Mouse (Mus musculus): ENCODE results near the gene Pmf1. TPM values are rescaled to one million over a fixed set of nuclear protein-coding genes. Genes with fewer than 3 reads are reported as not detected.
A peak's percentile ranks its signal among the peaks of the same experiment; 100 is the strongest.

Pmf1 gene
- polyA plus RNA-seq, 1 experiment from 2014 or later, result 152 TPM

GRCm38 (mm10) chr3:88412636-88413035 lies 2.5 kb upstream of the Pmf1 start:
- no peak overlapping the region for H3K9ac ChIP-seq
- peaks cover 70% of the 10 kb centered on the region for H3K36me3 ChIP-seq
- peaks cover 25% of the 10 kb centered on the region for H3K4me1 ChIP-seq
- 84% methylated on average over 11 of the region's 11 CpGs for WGBS
- ATAC-seq (replicated peaks; ENCODE audit: low FRiP score), result no peak
- no peaks in the 10 kb centered on the region for H3K9me3 ChIP-seq (replicated peaks)
- H3K27me3 ChIP-seq, result no peaks in the 10 kb centered on the region
- no peak overlapping the region for H3K4me3 ChIP-seq (replicated peaks)
- H3K4me2 ChIP-seq, result no peak overlapping the region
- no peak overlapping the region for H3K27ac ChIP-seq

- Histone ChIP-seq H3K4me1 (peaks cover 34% of the 10 kb centered on the region), H3K27me3 (no peaks in the 10 kb centered on the region), H3K9me3 (replicated peaks) (no peaks in the 10 kb centered on the region), H3K36me3 (peaks cover 63% of the 10 kb centered on the region), H3K9ac (no peak overlapping the region), H3K27ac (no peak overlapping the region), H3K4me3 (replicated peaks) (no peak overlapping the region), H3K4me2 (no peak overlapping the region)
- WGBS, result 89% methylated on average over 4 of the region's 4 CpGs
- no peak for ATAC-seq (replicated peaks; ENCODE audit: low FRiP score)
These were observed 1.6 kb upstream of the Pmf1 start for GRCm38 (mm10) chr3:88411681-88412080.

- 18% methylated on average over 7 of the region's 7 CpGs for WGBS
- Histone ChIP-seq H3K9ac (peak overlapping the region; percentile 83), H3K4me1 (peaks cover 42% of the 10 kb centered on the region), H3K27ac (peak overlapping the region; percentile 99), H3K4me3 (replicated peaks) (peak overlapping the region; percentile 78), H3K27me3 (no peaks in the 10 kb centered on the region), H3K9me3 (replicated peaks) (no peaks in the 10 kb centered on the region), H3K4me2 (peak overlapping the region; percentile 71), H3K36me3 (peaks cover 53% of the 10 kb centered on the region)
- no peak; the same call in 1 of the 2 replicates for ATAC-seq (replicated peaks; ENCODE audit: low FRiP score)
These were observed 507 bp upstream of the Pmf1 start for GRCm38 (mm10) chr3:88410645-88411031.

GRCm38 (mm10) chr3:88408953-88409352 lies 1.2 kb downstream of the Pmf1 start:
- Histone ChIP-seq H3K4me1 (peaks cover 42% of the 10 kb centered on the region), H3K36me3 (peaks cover 42% of the 10 kb centered on the region), H3K4me2 (peak overlapping the region; percentile 71), H3K27ac (peak overlapping the region; percentile 99), H3K9ac (peak overlapping the region; percentile 83), H3K4me3 (replicated peaks) (peak overlapping the region; percentile 78), H3K27me3 (no peaks in the 10 kb centered on the region), H3K9me3 (replicated peaks) (no peaks in the 10 kb centered on the region)
- 54% methylated on average over 5 of the region's 5 CpGs for WGBS
- no peak for ATAC-seq (replicated peaks; ENCODE audit: low FRiP score)

GRCm38 (mm10) chr3:88407529-88407928 lies 2.6 kb downstream of the Pmf1 start:
- 48% methylated on average over 7 of the region's 7 CpGs for WGBS
- Histone ChIP-seq H3K27ac (0 out of 2 replicates have a peak overlapping the region, but pooled peaks have one; percentile 15), H3K4me1 (peaks cover 42% of the 10 kb centered on the region), H3K27me3 (no peaks in the 10 kb centered on the region), H3K4me2 (no peak overlapping the region), H3K9ac (no peak overlapping the region), H3K9me3 (replicated peaks) (no peaks in the 10 kb centered on the region), H3K4me3 (replicated peaks) (no peak overlapping the region), H3K36me3 (peaks cover 41% of the 10 kb centered on the region)
- no peak for ATAC-seq (replicated peaks; ENCODE audit: low FRiP score)

- Histone ChIP-seq H3K36me3 (peaks cover 41% of the 10 kb centered on the region), H3K4me2 (no peak overlapping the region), H3K4me1 (peaks cover 42% of the 10 kb centered on the region), H3K27ac (no peak overlapping the region), H3K4me3 (replicated peaks) (no peak overlapping the region), H3K9me3 (replicated peaks) (no peaks in the 10 kb centered on the region), H3K27me3 (no peaks in the 10 kb centered on the region), H3K9ac (no peak overlapping the region)
- ATAC-seq (replicated peaks; ENCODE audit: low FRiP score), result no peak
- 0% methylated on average over 2 of the region's 2 CpGs for WGBS
These were observed 3.0 kb downstream of the Pmf1 start for GRCm38 (mm10) chr3:88407090-88407489.

- Histone ChIP-seq H3K4me3 (replicated peaks) (no peak overlapping the region), H3K36me3 (peaks cover 52% of the 10 kb centered on the region), H3K4me2 (no peak overlapping the region), H3K27ac (no peak overlapping the region), H3K9me3 (replicated peaks) (no peaks in the 10 kb centered on the region), H3K27me3 (no peaks in the 10 kb centered on the region), H3K9ac (no peak overlapping the region), H3K4me1 (peaks cover 27% of the 10 kb centered on the region)
- ATAC-seq (replicated peaks; ENCODE audit: low FRiP score), result no peak
- WGBS, result 83% methylated on average over 10 of the region's 10 CpGs
These were observed 6.5 kb downstream of the Pmf1 start for GRCm38 (mm10) chr3:88403522-88404230.

GRCm38 (mm10) chr3:88398666-88399065 lies 11.5 kb downstream of the Pmf1 start:
- H3K9ac ChIP-seq, result no peak overlapping the region
- H3K4me3 ChIP-seq (replicated peaks), result no peak overlapping the region
- peaks cover 64% of the 10 kb centered on the region for H3K36me3 ChIP-seq
- no peaks in the 10 kb centered on the region for H3K4me1 ChIP-seq
- H3K27ac ChIP-seq, result no peak overlapping the region
- H3K4me2 ChIP-seq, result no peak overlapping the region
- no peaks in the 10 kb centered on the region for H3K27me3 ChIP-seq
- 88% methylated on average over 2 of the region's 2 CpGs for whole genome bisulfite sequencing
- ATAC-seq (replicated peaks; ENCODE audit: low FRiP score), result no peak
- no peaks in the 10 kb centered on the region for H3K9me3 ChIP-seq (replicated peaks)

- WGBS, result 84% methylated on average over 8 of the region's 8 CpGs
- H3K4me1 ChIP-seq, result no peaks in the 10 kb centered on the region
- H3K9me3 ChIP-seq (replicated peaks), result no peaks in the 10 kb centered on the region
- H3K4me2 ChIP-seq, result no peak overlapping the region
- H3K27me3 ChIP-seq, result no peaks in the 10 kb centered on the region
- no peak overlapping the region for H3K4me3 ChIP-seq (replicated peaks)
- no peak for ATAC-seq (replicated peaks; ENCODE audit: low FRiP score)
- H3K36me3 ChIP-seq, result peaks cover 56% of the 10 kb centered on the region
- no peak overlapping the region for H3K27ac ChIP-seq
- H3K9ac ChIP-seq, result no peak overlapping the region
These were observed 14.4 kb downstream of the Pmf1 start for GRCm38 (mm10) chr3:88395742-88396141.

GRCm38 (mm10) chr3:88395288-88395687 lies 14.8 kb downstream of the Pmf1 start:
- Histone ChIP-seq H3K9ac (no peak overlapping the region), H3K36me3 (peaks cover 58% of the 10 kb centered on the region), H3K4me3 (replicated peaks) (no peak overlapping the region), H3K4me1 (no peaks in the 10 kb centered on the region), H3K27ac (no peak overlapping the region), H3K4me2 (no peak overlapping the region), H3K9me3 (replicated peaks) (no peaks in the 10 kb centered on the region), H3K27me3 (no peaks in the 10 kb centered on the region)
- over 99% methylated on average over 6 of the region's 6 CpGs for WGBS
- ATAC-seq (replicated peaks; ENCODE audit: low FRiP score), result no peak

GRCm38 (mm10) chr3:88393776-88394375 lies 16.3 kb downstream of the Pmf1 start:
- no peaks in the 10 kb centered on the region for H3K27me3 ChIP-seq
- no peaks in the 10 kb centered on the region for H3K4me1 ChIP-seq
- H3K27ac ChIP-seq, result no peak overlapping the region
- no peak overlapping the region for H3K4me3 ChIP-seq (replicated peaks)
- H3K4me2 ChIP-seq, result no peak overlapping the region
- 0 out of 2 replicates have a peak, but pooled peaks have one; percentile 18 for ATAC-seq (replicated peaks; ENCODE audit: low FRiP score)
- peaks cover 54% of the 10 kb centered on the region for H3K36me3 ChIP-seq
- WGBS, result 79% methylated on average over 9 of the region's 9 CpGs
- no peak overlapping the region for H3K9ac ChIP-seq
- H3K9me3 ChIP-seq (replicated peaks), result no peaks in the 10 kb centered on the region

- Histone ChIP-seq H3K4me2 (no peak within 1 kb of the TSS), H3K4me3 (replicated peaks) (no peak within 1 kb of the TSS), H3K4me1 (peaks cover 8% of the 10 kb centered on the region; the same call in 1 of the 2 replicates), H3K27me3 (no peaks in the 10 kb centered on the region), H3K27ac (no peak within 1 kb of the TSS), H3K36me3 (no peaks in the 10 kb centered on the region), H3K9me3 (replicated peaks) (no peaks in the 10 kb centered on the region), H3K9ac (no peak within 1 kb of the TSS)
- 78% methylated on average over 5 of the region's 5 CpGs for WGBS
- ATAC-seq (replicated peaks; ENCODE audit: low FRiP score), result no peak
These were observed 25.8 kb downstream of the Pmf1 start, which contains the start of gene Bglap for GRCm38 (mm10) chr3:88384364-88384763. Gene Bglap, minus strand, starts transcription at chr3:88384464.

All from kidney, embryonic 15.5 days (tissue).